Mouse (Mus musculus): ENCODE results near the gene Pofut1. TPM values are rescaled to one million over a fixed set of nuclear protein-coding genes. Genes with fewer than 3 reads are reported as not detected.
A peak's percentile ranks its signal among the peaks of the same experiment; 100 is the strongest.
"Not testable (repeated sequence)": the region's sequence is repeated elsewhere in the genome, so short reads cannot be mapped to it uniquely, and the experiment has no call there.

The Pofut1 gene
- polyA plus RNA-seq, 1 experiment from 2014 or later: 6.4 TPM

DNA sequence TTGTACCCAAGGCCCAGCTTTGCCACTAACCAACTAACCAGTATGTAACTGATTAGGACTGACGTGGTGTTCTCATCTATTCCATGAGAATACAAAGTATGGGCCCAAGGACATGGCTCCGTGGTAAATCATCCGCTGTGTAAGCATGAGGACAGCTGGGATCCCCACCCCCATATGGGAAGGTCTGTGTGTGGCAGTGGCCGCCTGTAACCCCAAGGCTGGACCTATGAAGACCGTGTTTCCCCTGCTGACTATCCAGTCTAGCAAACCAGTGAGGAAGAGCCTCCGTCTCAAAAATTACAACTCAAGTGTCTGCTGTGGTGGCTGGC is 33.5 kb downstream of the Pofut1 start:
- Histone ChIP-seq H3K27me3 (ENCODE audit: control insufficient read depth, insufficient read depth, low read length) (no peaks in the 10 kb centered on the region), H3K4me2 (ENCODE audit: low read depth, low read length) (no peak overlapping the region), H3K36me3 (ENCODE audit: control insufficient read depth, insufficient read depth, low read length) (no peaks in the 10 kb centered on the region), H3K9ac (replicated peaks; ENCODE audit: low read depth, low read length) (no peak overlapping the region), H3K27ac (ENCODE audit: low read depth, low read length) (no peak overlapping the region; the same call in 1 of the 2 replicates), H3K4me3 (ENCODE audit: low read depth, low read length) (no peak overlapping the region), H3K9me3 (ENCODE audit: control insufficient read depth, low read length) (no peaks in the 10 kb centered on the region), H3K4me1 (ENCODE audit: control insufficient read depth, insufficient read depth, low read length) (no peaks in the 10 kb centered on the region)
- WGBS: 82% methylated on average over 6 of the region's 6 CpGs
- no peak for ATAC-seq (ENCODE audit: low read depth)

DNA sequence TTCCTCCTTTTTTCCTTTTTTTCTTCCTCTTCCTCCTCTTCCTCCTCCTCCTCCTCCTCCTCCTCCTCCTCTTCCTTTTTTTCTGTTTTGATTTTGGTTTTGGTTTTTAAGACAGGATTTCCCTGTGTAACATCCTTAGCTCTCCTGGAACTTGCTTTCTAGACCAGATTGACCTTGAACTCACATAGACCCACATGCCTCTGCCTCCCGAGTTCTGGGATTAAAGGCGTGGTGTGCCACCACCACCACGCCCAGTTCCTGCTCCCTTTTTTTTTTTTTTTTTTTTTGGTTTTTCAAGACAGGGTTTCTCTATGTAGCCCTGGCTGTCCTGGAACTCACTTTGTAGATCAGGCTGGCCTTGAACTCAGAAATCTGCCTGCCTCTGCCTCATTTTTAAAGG is 34.2 kb downstream of the Pofut1 start:
- H3K27ac ChIP-seq (ENCODE audit: low read depth, low read length); ATAC-seq (ENCODE audit: low read depth); H3K36me3 ChIP-seq (ENCODE audit: control insufficient read depth, insufficient read depth, low read length): not testable (repeated sequence)

DNA sequence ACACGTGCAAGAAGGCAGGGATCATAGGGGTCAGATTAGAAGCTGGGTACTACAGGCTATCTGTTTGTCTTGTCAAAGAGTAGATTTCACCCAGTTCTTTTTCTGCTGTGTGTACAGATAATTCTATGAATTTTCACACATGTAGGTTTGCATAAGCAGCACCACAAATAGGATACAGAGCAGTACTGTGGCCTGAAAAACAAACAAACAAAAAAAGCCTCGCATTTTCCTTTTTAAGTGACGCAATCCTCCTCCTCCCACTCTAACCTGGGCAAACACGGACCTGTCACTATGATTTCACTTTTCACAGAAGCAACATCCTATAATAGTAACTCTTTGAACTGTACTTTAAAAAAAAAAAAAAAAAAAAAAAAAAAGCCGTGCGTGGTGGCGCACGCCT is 35.1 kb downstream of the Pofut1 start:
- H3K4me1 ChIP-seq (ENCODE audit: control insufficient read depth, insufficient read depth, low read length): no peaks in the 10 kb centered on the region
- WGBS: 95% methylated on average over 8 of the region's 8 CpGs
- no peaks in the 10 kb centered on the region for H3K27me3 ChIP-seq (ENCODE audit: control insufficient read depth, insufficient read depth, low read length)
- H3K4me3 ChIP-seq (ENCODE audit: low read depth, low read length): no peak overlapping the region
- H3K9me3 ChIP-seq (ENCODE audit: control insufficient read depth, low read length): no peaks in the 10 kb centered on the region
- no peak for ATAC-seq (ENCODE audit: low read depth)
- no peak overlapping the region for H3K9ac ChIP-seq (replicated peaks; ENCODE audit: low read depth, low read length)
- H3K36me3 ChIP-seq (ENCODE audit: control insufficient read depth, insufficient read depth, low read length): no peaks in the 10 kb centered on the region
- no peak overlapping the region for H3K4me2 ChIP-seq (ENCODE audit: low read depth, low read length)
- no peak overlapping the region for H3K27ac ChIP-seq (ENCODE audit: low read depth, low read length)

More for the DNA sequence above, 34.2 kb downstream of the Pofut1 start:
- H3K27me3 ChIP-seq (ENCODE audit: control insufficient read depth, insufficient read depth, low read length); H3K4me3 ChIP-seq (ENCODE audit: low read depth, low read length); H3K9me3 ChIP-seq (ENCODE audit: control insufficient read depth, low read length); H3K4me1 ChIP-seq (ENCODE audit: control insufficient read depth, insufficient read depth, low read length); H3K4me2 ChIP-seq (ENCODE audit: low read depth, low read length); H3K9ac ChIP-seq (replicated peaks; ENCODE audit: low read depth, low read length): not testable (repeated sequence)
- 89% methylated on average over 3 of the region's 3 CpGs for WGBS

DNA sequence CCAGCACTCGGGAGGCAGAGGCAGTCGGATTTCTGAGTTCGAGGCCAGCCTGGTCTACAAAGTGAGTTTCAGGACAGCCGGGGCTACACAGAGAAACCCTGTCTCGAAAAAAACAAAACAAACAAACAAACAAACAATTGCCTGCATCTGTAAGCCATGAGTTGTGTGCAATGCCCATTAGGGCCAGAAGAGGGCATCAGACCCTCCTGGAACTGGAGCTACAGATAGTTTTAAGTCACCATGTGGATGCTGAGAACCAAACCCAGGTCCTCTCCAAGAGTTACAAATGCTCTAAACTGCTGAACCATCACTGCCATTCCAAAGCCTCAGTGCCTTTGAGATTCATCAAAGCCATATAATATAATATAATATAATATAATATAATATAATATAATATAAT is 35.5 kb downstream of the Pofut1 start:
- not testable (repeated sequence) for ATAC-seq (ENCODE audit: low read depth); H3K4me1 ChIP-seq (ENCODE audit: control insufficient read depth, insufficient read depth, low read length); H3K4me2 ChIP-seq (ENCODE audit: low read depth, low read length); H3K4me3 ChIP-seq (ENCODE audit: low read depth, low read length); H3K27me3 ChIP-seq (ENCODE audit: control insufficient read depth, insufficient read depth, low read length); H3K36me3 ChIP-seq (ENCODE audit: control insufficient read depth, insufficient read depth, low read length); H3K9me3 ChIP-seq (ENCODE audit: control insufficient read depth, low read length); H3K9ac ChIP-seq (replicated peaks; ENCODE audit: low read depth, low read length); H3K27ac ChIP-seq (ENCODE audit: low read depth, low read length)
- 95% methylated on average over 5 of the region's 5 CpGs for WGBS

DNA sequence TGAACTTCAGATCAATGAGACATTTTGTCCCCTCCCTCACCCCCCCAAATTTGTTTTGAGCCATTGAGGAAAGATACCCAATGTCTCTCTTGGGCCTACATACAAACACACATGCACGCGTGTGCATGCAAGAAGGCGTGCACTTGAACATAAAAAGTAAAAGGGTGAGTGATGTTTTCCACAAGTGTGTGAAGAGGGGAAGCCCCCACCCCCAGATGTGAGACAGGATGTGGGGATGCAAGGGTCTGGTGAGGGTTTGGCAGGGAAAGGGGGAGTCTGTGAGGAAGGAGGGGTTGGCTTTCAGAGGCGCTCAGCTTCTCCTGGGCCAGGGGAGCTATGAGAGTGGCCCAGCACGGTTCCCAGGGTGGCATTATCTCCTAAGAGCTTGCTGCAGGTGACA is 37.0 kb downstream of the Pofut1 start:
- no peaks in the 10 kb centered on the region for H3K27me3 ChIP-seq (ENCODE audit: control insufficient read depth, insufficient read depth, low read length)
- ATAC-seq (ENCODE audit: low read depth): no peak
- H3K4me1 ChIP-seq (ENCODE audit: control insufficient read depth, insufficient read depth, low read length): no peaks in the 10 kb centered on the region
- no peaks in the 10 kb centered on the region for H3K9me3 ChIP-seq (ENCODE audit: control insufficient read depth, low read length)
- H3K4me2 ChIP-seq (ENCODE audit: low read depth, low read length): no peak overlapping the region
- no peaks in the 10 kb centered on the region for H3K36me3 ChIP-seq (ENCODE audit: control insufficient read depth, insufficient read depth, low read length)
- 94% methylated on average over 5 of the region's 5 CpGs for WGBS
- no peak overlapping the region for H3K9ac ChIP-seq (replicated peaks; ENCODE audit: low read depth, low read length)
- no peak overlapping the region for H3K27ac ChIP-seq (ENCODE audit: low read depth, low read length)
- H3K4me3 ChIP-seq (ENCODE audit: low read depth, low read length): no peak overlapping the region

DNA sequence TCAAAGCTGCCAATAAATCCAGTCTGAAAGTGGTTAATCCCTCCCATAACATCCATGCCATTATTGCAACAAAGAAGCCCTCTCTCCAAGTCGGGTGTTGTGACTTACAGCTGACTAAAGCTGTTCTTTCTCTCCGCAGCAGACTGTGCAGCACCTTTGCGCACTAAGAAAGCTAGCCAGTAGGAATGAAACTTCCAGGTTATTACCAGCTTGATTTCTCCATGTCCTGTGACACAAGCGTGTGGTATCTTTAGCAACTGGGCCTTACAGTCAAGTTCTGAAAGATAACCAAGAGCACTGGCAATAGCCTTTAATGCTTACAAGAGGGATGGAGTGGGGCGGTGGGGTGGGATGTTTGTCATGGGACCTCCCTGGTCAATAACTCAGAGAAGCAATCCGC is 42.6 kb downstream of the Pofut1 start:
- ATAC-seq (ENCODE audit: low read depth): no peak
- H3K9me3 ChIP-seq (ENCODE audit: control insufficient read depth, low read length): no peaks in the 10 kb centered on the region

DNA sequence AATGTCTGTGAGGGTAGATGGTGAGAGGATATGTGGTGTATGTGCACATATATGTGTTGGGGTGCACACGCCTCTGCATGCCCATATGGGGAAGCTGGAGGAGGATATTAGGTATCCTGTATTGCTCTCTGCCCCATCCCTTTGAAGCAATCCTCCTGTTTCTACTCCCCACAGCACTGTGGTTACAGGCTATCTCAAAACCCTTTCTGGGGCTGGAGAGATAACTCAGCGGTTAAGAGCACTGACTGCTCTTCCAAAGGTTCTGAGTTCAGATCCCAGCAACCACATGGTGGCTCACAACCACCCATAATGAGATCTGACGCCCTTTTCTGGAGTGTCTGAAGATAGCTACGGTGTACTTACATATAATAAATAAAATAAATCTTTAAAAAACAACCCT is 45.2 kb downstream of the Pofut1 start:
- ATAC-seq (ENCODE audit: low read depth): no peak
- H3K4me1 ChIP-seq (ENCODE audit: control insufficient read depth, insufficient read depth, low read length): no peaks in the 10 kb centered on the region
- H3K4me2 ChIP-seq (ENCODE audit: low read depth, low read length): no peak overlapping the region
- no peaks in the 10 kb centered on the region for H3K36me3 ChIP-seq (ENCODE audit: control insufficient read depth, insufficient read depth, low read length)
- 87% methylated on average over 4 of the region's 4 CpGs for WGBS
- H3K9me3 ChIP-seq (ENCODE audit: control insufficient read depth, low read length): no peaks in the 10 kb centered on the region
- H3K27me3 ChIP-seq (ENCODE audit: control insufficient read depth, insufficient read depth, low read length): no peaks in the 10 kb centered on the region
- H3K9ac ChIP-seq (replicated peaks; ENCODE audit: low read depth, low read length): no peak overlapping the region
- no peak overlapping the region for H3K27ac ChIP-seq (ENCODE audit: low read depth, low read length)
- no peak overlapping the region for H3K4me3 ChIP-seq (ENCODE audit: low read depth, low read length)

More for the DNA sequence above, 42.6 kb downstream of the Pofut1 start:
- Histone ChIP-seq H3K27ac (ENCODE audit: low read depth, low read length) (no peak overlapping the region), H3K36me3 (ENCODE audit: control insufficient read depth, insufficient read depth, low read length) (no peaks in the 10 kb centered on the region), H3K4me1 (ENCODE audit: control insufficient read depth, insufficient read depth, low read length) (no peaks in the 10 kb centered on the region), H3K4me3 (ENCODE audit: low read depth, low read length) (no peak overlapping the region), H3K9ac (replicated peaks; ENCODE audit: low read depth, low read length) (no peak overlapping the region), H3K4me2 (ENCODE audit: low read depth, low read length) (no peak overlapping the region), H3K27me3 (ENCODE audit: control insufficient read depth, insufficient read depth, low read length) (no peaks in the 10 kb centered on the region)
- 88% methylated on average over 6 of the region's 6 CpGs for WGBS

DNA sequence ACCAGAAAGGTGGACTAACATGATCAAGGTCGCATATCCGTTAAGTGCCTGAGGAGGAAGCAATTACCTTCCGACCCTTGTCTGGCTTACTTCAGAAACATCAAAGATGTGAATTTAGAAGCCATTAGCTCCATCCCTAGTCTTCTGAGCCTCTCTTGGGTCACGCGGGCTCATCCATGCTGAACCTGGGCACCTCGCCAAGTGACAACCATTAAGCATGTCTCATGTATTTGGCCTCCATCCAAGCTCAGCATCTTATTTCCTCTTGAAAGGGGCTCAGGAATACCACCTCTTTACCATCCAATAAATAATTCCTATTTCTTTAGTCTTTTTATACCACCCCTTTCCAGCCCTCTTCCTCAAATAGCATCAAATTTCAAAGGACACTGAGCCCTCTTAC is 46.5 kb downstream of the Pofut1 start:
- Histone ChIP-seq H3K36me3 (ENCODE audit: control insufficient read depth, insufficient read depth, low read length) (no peaks in the 10 kb centered on the region), H3K9me3 (ENCODE audit: control insufficient read depth, low read length) (no peaks in the 10 kb centered on the region), H3K27me3 (ENCODE audit: control insufficient read depth, insufficient read depth, low read length) (no peaks in the 10 kb centered on the region), H3K4me2 (ENCODE audit: low read depth, low read length) (no peak overlapping the region), H3K9ac (replicated peaks; ENCODE audit: low read depth, low read length) (no peak overlapping the region), H3K4me3 (ENCODE audit: low read depth, low read length) (no peak overlapping the region), H3K4me1 (ENCODE audit: control insufficient read depth, insufficient read depth, low read length) (peaks cover 9% of the 10 kb centered on the region), H3K27ac (ENCODE audit: low read depth, low read length) (no peak overlapping the region)
- 37% methylated on average over 6 of the region's 6 CpGs for WGBS
- ATAC-seq (ENCODE audit: low read depth): no peak

- H3K4me1 ChIP-seq (ENCODE audit: control insufficient read depth, insufficient read depth, low read length): peaks cover 9% of the 10 kb centered on the region
- H3K9ac ChIP-seq (replicated peaks; ENCODE audit: low read depth, low read length): peak within 1 kb of the TSS; percentile 96
- H3K27me3 ChIP-seq (ENCODE audit: control insufficient read depth, insufficient read depth, low read length): no peaks in the 10 kb centered on the region
- H3K36me3 ChIP-seq (ENCODE audit: control insufficient read depth, insufficient read depth, low read length): no peaks in the 10 kb centered on the region
- under 1% methylated on average over 63 of the region's 63 CpGs for WGBS
- 0 out of 2 replicates have a peak within 1 kb of the TSS, but pooled peaks have one; percentile 49 for H3K27ac ChIP-seq (ENCODE audit: low read depth, low read length)
- no peaks in the 10 kb centered on the region for H3K9me3 ChIP-seq (ENCODE audit: control insufficient read depth, low read length)
- H3K4me3 ChIP-seq (ENCODE audit: low read depth, low read length): peak within 1 kb of the TSS; percentile 99
- peak within 1 kb of the TSS; percentile 63 for H3K4me2 ChIP-seq (ENCODE audit: low read depth, low read length)
- ATAC-seq (ENCODE audit: low read depth): peak; percentile 95
Measured at GRCm38 (mm10) chr2:153290938-153291928, 49.9 kb downstream of the Pofut1 start, which contains the start of gene Kif3b. Kif3b (plus strand) TSS chr2:153291413.

All from neural tube, embryonic 14.5 days (tissue).